Mouse (Mus musculus): ENCODE results near the gene Gal3st2. TPM values are rescaled to one million over a fixed set of nuclear protein-coding genes. Genes with fewer than 3 reads are reported as not detected.

Gal3st2 gene
- polyA plus RNA-seq, 1 experiment from 2014 or later = not detected

Other genes starting within 250 kb of the Gal3st2 start
- gene Stk25, start 202.6 kb upstream of the Gal3st2 start, polyA plus RNA-seq (2015; fragmentation: Nextera tagmentation; extraction: Ambion mirVana) = 222 and 245 TPM in 2 replicates
- gene Bok, start 175.6 kb upstream of the Gal3st2 start, polyA plus RNA-seq (2015; fragmentation: Nextera tagmentation; extraction: Ambion mirVana) = 65.3 and 75.9 TPM in 2 replicates
- 91.5 and 96.9 TPM in 2 replicates for gene Atg4b, start 109.8 kb upstream of the Gal3st2 start, polyA plus RNA-seq (2015; fragmentation: Nextera tagmentation; extraction: Ambion mirVana)
- gene Thap4, start 106.4 kb upstream of the Gal3st2 start, polyA plus RNA-seq (2015; fragmentation: Nextera tagmentation; extraction: Ambion mirVana) = 38.0 and 43.2 TPM in 2 replicates
- 234 and 245 TPM in 2 replicates for gene Dtymk, start 59.4 kb upstream of the Gal3st2 start, polyA plus RNA-seq (2015; fragmentation: Nextera tagmentation; extraction: Ambion mirVana)
- gene Ing5, start 57.3 kb upstream of the Gal3st2 start, polyA plus RNA-seq (2015; fragmentation: Nextera tagmentation; extraction: Ambion mirVana) = 14.2 and 15.8 TPM in 2 replicates
- gene D2hgdh, start 36.4 kb upstream of the Gal3st2 start, polyA plus RNA-seq (2015; fragmentation: Nextera tagmentation; extraction: Ambion mirVana) = 14.7 and 15.0 TPM in 2 replicates
- 0.06 TPM in 1 of 2 replicates, not detected in the other for gene Gal3st2b, start 57.0 kb downstream of the Gal3st2 start, polyA plus RNA-seq (2015; fragmentation: Nextera tagmentation; extraction: Ambion mirVana)
- not detected in 2 replicates for gene Gal3st2c, start 129.2 kb downstream of the Gal3st2 start, polyA plus RNA-seq (2015; fragmentation: Nextera tagmentation; extraction: Ambion mirVana)
- not detected in 2 replicates for gene Neu4, start 159.1 kb downstream of the Gal3st2 start, polyA plus RNA-seq (2015; fragmentation: Nextera tagmentation; extraction: Ambion mirVana)
- not detected in 2 replicates for gene Pdcd1, start 191.2 kb downstream of the Gal3st2 start, polyA plus RNA-seq (2015; fragmentation: Nextera tagmentation; extraction: Ambion mirVana)

All from forebrain, embryonic 13.5 days (tissue).